Mouse (Mus musculus): ENCODE measurements around the gene Fam135a. TPM values are rescaled to one million over a fixed set of nuclear protein-coding genes. Genes with fewer than 3 reads are reported as not detected.

Gene Fam135a
- polyA plus RNA-seq, 2 experiments, result 30.3 to 50.8 TPM

DNA sequence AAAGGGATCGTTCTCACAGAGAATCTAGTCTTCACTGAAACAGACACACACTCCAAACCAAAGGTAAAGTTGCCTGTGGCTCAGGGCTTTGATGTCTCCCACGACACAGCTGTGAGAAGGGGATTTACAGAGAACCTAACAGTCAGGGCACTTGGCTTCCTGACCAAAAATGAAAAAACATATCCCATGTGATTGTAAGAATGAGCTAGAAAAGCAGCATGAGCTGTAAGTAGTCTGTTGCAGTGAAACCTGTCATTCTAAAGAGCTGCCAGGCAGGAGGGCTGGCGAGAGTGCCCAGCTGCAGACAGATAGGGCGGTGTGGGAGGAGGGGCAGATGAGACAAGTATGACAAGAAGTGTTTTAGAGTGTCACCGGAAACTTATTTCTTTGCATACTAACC, 54.5 kb downstream of the Fam135a start:
- H3K27ac ChIP-seq (replicated peaks; ENCODE audit: low read depth, low read length), result no peak overlapping the region
- TF ChIP-seq POLR2A (IDR thresholded peaks at IDR 0.05; ENCODE audit: borderline replicate concordance, extremely low read depth, insufficient read depth, insufficient read length), result no peak
- DNase-seq (ENCODE audit: low spot score), result no peak
- H3K9me3 ChIP-seq (ENCODE audit: control insufficient read depth, low read length), result no peaks in the 10 kb centered on the region
- ATAC-seq (ENCODE audit: low FRiP score, low read depth), result no peak
- H3K9ac ChIP-seq (ENCODE audit: low read depth, low read length, severe bottlenecking), result no peak overlapping the region
- H3K36me3 ChIP-seq (ENCODE audit: control insufficient read depth, insufficient read depth, low read length), result peaks cover 12% of the 10 kb centered on the region
- no peak overlapping the region for H3K4me3 ChIP-seq (replicated peaks; ENCODE audit: low read length)
- no peaks in the 10 kb centered on the region for H3K4me1 ChIP-seq (ENCODE audit: control insufficient read depth, insufficient read depth, low read length)
- 70% methylated on average over 5 of the region's 5 CpGs for WGBS
- no peak overlapping the region for H3K4me2 ChIP-seq (replicated peaks; ENCODE audit: low read depth, low read length, severe bottlenecking)
- H3K27me3 ChIP-seq (ENCODE audit: control insufficient read depth, insufficient read depth, low read length), result no peaks in the 10 kb centered on the region

DNA sequence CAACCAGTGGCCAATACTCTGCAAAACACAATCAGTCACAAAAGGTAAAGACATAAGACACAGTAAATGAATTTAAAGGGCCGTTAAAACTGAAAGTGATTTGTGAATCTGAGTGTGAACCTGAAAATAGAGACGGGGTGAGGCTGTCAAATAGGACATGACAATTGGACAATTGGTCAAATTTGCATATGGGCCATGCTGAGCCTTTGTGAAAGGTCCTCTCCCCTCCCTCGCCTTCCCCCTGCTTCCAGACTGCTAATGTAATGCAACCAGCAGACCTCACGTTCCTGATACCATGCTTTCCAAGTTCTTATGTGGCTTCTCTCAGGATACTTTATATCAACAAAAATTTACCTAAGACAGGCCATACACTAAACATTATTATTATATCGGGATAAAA, 57.1 kb downstream of the Fam135a start:
- ATAC-seq (ENCODE audit: low FRiP score, low read depth), result no peak
- no peak for DNase-seq (ENCODE audit: low spot score)
- TF ChIP-seq POLR2A (IDR thresholded peaks at IDR 0.05; ENCODE audit: borderline replicate concordance, extremely low read depth, insufficient read depth, insufficient read length), result no peak
- H3K27me3 ChIP-seq (ENCODE audit: control insufficient read depth, insufficient read depth, low read length), result no peaks in the 10 kb centered on the region
- H3K27ac ChIP-seq (replicated peaks; ENCODE audit: low read depth, low read length), result no peak overlapping the region
- no peak overlapping the region for H3K9ac ChIP-seq (ENCODE audit: low read depth, low read length, severe bottlenecking)
- no peaks in the 10 kb centered on the region for H3K9me3 ChIP-seq (ENCODE audit: control insufficient read depth, low read length)
- no peak overlapping the region for H3K4me2 ChIP-seq (replicated peaks; ENCODE audit: low read depth, low read length, severe bottlenecking)
- no peak overlapping the region for H3K4me3 ChIP-seq (replicated peaks; ENCODE audit: low read length)
- WGBS, result 85% methylated on average over 5 of the region's 5 CpGs
- H3K36me3 ChIP-seq (ENCODE audit: control insufficient read depth, insufficient read depth, low read length), result peaks cover 15% of the 10 kb centered on the region
- no peaks in the 10 kb centered on the region for H3K4me1 ChIP-seq (ENCODE audit: control insufficient read depth, insufficient read depth, low read length)

- H3K4me1 ChIP-seq (ENCODE audit: control insufficient read depth, insufficient read depth, low read length), result no peaks in the 10 kb centered on the region
- H3K9ac ChIP-seq (ENCODE audit: low read depth, low read length, severe bottlenecking), result no peak overlapping the region
- no peak overlapping the region for H3K4me2 ChIP-seq (replicated peaks; ENCODE audit: low read depth, low read length, severe bottlenecking)
- no peak overlapping the region for H3K4me3 ChIP-seq (replicated peaks; ENCODE audit: low read length)
- peaks cover 25% of the 10 kb centered on the region for H3K36me3 ChIP-seq (ENCODE audit: control insufficient read depth, insufficient read depth, low read length)
- H3K27ac ChIP-seq (replicated peaks; ENCODE audit: low read depth, low read length), result no peak overlapping the region
- no peak for TF ChIP-seq POLR2A (IDR thresholded peaks at IDR 0.05; ENCODE audit: borderline replicate concordance, extremely low read depth, insufficient read depth, insufficient read length)
- DNase-seq (ENCODE audit: low spot score), result peak; percentile 25
- 87% methylated on average over 2 of the region's 2 CpGs for WGBS
- H3K27me3 ChIP-seq (ENCODE audit: control insufficient read depth, insufficient read depth, low read length), result no peaks in the 10 kb centered on the region
- no peaks in the 10 kb centered on the region for H3K9me3 ChIP-seq (ENCODE audit: control insufficient read depth, low read length)
- ATAC-seq (ENCODE audit: low FRiP score, low read depth), result no peak
Measured at GRCm38 (mm10) chr1:24033759-24034423, 66.2 kb downstream of the Fam135a start.

DNA sequence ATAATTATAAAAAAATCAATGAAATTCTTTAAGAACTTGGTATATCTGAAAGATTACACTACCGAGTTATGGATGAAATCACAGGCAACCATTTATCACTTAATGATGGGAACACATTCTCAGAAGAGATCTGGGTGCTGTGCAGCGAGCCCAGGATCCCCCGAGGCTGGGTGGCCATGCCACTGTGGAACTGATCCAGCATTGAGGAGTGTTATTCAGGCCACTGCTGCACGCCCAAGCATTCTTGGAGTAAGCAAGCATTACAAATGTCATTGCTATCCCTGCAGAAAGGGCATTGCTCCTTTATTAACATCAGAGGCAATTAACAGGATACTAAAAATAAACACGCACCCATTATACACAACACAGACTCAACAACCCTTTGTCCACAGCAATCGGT, 89.3 kb downstream of the Fam135a start:
- WGBS, result 84% methylated on average over 6 of the region's 6 CpGs
- Histone ChIP-seq H3K36me3 (ENCODE audit: control insufficient read depth, insufficient read depth, low read length) (peaks cover 11% of the 10 kb centered on the region), H3K4me1 (ENCODE audit: control insufficient read depth, insufficient read depth, low read length) (no peaks in the 10 kb centered on the region), H3K27ac (replicated peaks; ENCODE audit: low read depth, low read length) (no peak overlapping the region), H3K9me3 (ENCODE audit: control insufficient read depth, low read length) (no peaks in the 10 kb centered on the region), H3K4me3 (replicated peaks; ENCODE audit: low read length) (no peak overlapping the region), H3K9ac (ENCODE audit: low read depth, low read length, severe bottlenecking) (no peak overlapping the region), H3K4me2 (replicated peaks; ENCODE audit: low read depth, low read length, severe bottlenecking) (no peak overlapping the region), H3K27me3 (ENCODE audit: control insufficient read depth, insufficient read depth, low read length) (no peaks in the 10 kb centered on the region)
- TF ChIP-seq POLR2A (IDR thresholded peaks at IDR 0.05; ENCODE audit: borderline replicate concordance, extremely low read depth, insufficient read depth, insufficient read length), result no peak
- DNase-seq (ENCODE audit: low spot score) (no peak), ATAC-seq (ENCODE audit: low FRiP score, low read depth) (no peak)

- Histone ChIP-seq H3K9me3 (ENCODE audit: control insufficient read depth, low read length) (no peaks in the 10 kb centered on the region), H3K4me3 (replicated peaks; ENCODE audit: low read length) (no peak overlapping the region), H3K9ac (ENCODE audit: low read depth, low read length, severe bottlenecking) (no peak overlapping the region), H3K4me1 (ENCODE audit: control insufficient read depth, insufficient read depth, low read length) (no peaks in the 10 kb centered on the region), H3K27ac (replicated peaks; ENCODE audit: low read depth, low read length) (no peak overlapping the region), H3K27me3 (ENCODE audit: control insufficient read depth, insufficient read depth, low read length) (no peaks in the 10 kb centered on the region), H3K36me3 (ENCODE audit: control insufficient read depth, insufficient read depth, low read length) (peaks cover 11% of the 10 kb centered on the region), H3K4me2 (replicated peaks; ENCODE audit: low read depth, low read length, severe bottlenecking) (no peak overlapping the region)
- TF ChIP-seq POLR2A (IDR thresholded peaks at IDR 0.05; ENCODE audit: borderline replicate concordance, extremely low read depth, insufficient read depth, insufficient read length), result no peak
- DNase-seq (ENCODE audit: low spot score) (no peak), ATAC-seq (ENCODE audit: low FRiP score, low read depth) (no peak)
- 93% methylated on average over 6 of the region's 6 CpGs for WGBS
Measured at GRCm38 (mm10) chr1:24010016-24010415, 90.1 kb downstream of the Fam135a start.

Data from limb, embryonic 14.5 days (tissue).